Mouse (Mus musculus): ENCODE measurements at regions not wholly inside any gene's neighbourhood (a gene's known extent, or its start where the extent isn't known, plus 50 kb on each side); places are given as distances from the start of the nearest gene placed in this dataset.

DNA sequence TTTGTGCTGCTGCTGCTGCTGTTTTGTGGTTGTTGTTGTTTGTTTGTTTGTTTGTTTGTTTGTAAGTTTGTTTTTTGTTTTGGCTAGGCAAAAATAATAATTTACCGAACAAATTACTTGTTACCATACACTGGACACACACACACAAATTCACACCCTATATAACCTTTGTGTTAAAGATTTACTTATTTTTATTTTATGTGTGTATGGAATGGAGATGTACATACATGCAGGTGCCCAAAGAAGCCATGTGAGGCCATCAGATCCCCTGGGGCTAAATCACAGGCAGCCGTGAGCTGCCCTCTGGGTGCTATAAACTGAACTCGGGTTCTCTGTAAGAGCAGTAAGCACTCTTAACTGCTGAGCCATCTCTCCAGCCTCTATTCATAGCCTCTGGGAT is 56.0 kb downstream of the Pttg1 start:
- no peak for DNase-seq

GRCm38 (mm10) chr11:43368346-43368745 is 57.7 kb downstream of the Pttg1 start:
- DNase-seq: no peak

GRCm38 (mm10) chr11:43361858-43362257 is 64.2 kb downstream of the Pttg1 start:
- no peak for DNase-seq

- DNase-seq: peak; percentile 36 to 62
Observed at GRCm38 (mm10) chr11:43358390-43359291, 67.4 kb downstream of the Pttg1 start.

- no peak for DNase-seq
Observed at GRCm38 (mm10) chr11:43353602-43354001, 72.4 kb downstream of the Pttg1 start.

DNA sequence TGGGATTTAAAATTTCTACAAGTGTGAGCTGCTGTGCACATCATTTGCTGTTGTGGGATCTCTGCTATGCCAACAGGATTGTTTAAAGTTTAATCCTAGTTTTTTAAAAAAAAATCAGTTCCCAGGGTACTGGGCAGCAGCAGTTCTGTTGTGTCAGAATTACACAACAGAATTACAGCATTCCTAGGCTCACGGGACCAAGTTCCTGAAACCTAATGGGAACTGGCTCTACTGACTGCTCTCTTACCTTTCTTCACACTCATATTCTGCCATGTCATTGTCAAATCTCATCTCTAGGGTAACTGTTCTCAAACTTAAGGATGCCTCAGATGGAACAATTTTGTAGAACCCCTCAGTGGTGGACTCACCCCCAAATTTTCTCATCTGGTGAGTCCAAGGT is 73.0 kb downstream of the Pttg1 start:
- no peak for DNase-seq

DNA sequence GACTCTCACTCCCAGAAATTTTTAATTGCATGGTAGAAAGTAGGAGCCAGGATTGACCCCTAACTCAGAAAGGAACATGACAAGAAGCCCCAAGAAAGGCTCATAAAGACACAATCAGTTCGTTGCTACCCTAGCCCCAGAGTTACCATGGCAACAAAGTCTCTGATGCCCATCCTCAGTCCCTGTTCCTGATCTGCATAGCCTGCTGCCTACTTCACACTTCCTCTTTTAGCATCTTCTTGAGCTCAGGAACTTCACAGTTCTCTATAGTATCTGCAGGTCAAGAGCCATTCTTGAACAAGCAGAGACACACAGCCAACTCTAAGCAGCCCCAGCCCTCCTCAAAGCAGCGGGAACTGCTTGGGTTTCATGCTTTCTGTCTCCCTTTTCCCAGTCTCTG is 74.2 kb downstream of the Pttg1 start:
- DNase-seq: no peak

GRCm38 (mm10) chr11:43351348-43351747 is 74.7 kb downstream of the Pttg1 start:
- DNase-seq: no peak

DNA sequence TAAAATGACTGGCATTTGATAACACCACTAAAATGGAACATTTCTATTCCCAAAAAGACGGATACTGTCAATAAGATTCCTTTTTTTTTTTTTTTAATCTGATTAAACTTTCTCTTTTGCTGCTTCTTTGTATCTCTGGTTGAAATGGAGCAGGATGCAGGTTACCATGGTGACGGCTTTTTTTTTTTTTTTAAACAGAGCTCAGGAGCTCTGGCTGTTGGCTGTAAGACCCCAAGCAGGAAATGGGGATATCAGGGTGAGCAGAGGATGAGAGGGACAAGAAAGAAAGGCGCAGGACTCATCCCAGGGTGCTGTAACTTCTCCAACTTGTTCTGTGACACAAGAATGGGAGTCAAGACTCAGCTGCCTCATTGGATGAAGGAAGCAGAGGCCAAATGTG is 75.8 kb downstream of the Pttg1 start:
- DNase-seq: no peak

- peak; percentile 31 to 50 for DNase-seq
Observed at GRCm38 (mm10) chr11:43349564-43349963, 76.5 kb downstream of the Pttg1 start.

DNA sequence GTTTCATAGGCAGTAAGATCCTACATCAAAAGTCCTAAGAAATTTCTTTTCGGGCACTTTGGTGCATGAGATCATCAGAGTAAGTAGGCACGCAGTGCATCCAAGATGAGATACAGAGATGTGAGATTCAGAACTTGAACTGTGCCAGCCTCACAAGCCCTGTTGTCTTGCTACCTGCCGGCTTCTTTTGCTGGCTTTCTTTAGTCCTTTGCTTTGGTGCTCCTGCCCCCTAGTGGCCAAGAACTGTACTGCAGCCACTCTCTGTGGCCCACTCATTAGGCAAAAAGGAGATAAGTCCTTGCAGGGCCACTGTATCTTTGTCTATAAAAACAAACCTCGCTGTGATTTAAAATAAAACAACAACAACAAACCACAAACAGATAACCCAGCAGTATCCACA is 77.5 kb downstream of the Pttg1 start:
- DNase-seq: peak; percentile 74 to 85

- no peak for DNase-seq
Observed at GRCm38 (mm10) chr11:43346489-43346888, 79.6 kb downstream of the Pttg1 start.

- peak; percentile 62 to 78 for DNase-seq
Observed at GRCm38 (mm10) chr11:43344767-43345561, 81.1 kb downstream of the Pttg1 start.

DNA sequence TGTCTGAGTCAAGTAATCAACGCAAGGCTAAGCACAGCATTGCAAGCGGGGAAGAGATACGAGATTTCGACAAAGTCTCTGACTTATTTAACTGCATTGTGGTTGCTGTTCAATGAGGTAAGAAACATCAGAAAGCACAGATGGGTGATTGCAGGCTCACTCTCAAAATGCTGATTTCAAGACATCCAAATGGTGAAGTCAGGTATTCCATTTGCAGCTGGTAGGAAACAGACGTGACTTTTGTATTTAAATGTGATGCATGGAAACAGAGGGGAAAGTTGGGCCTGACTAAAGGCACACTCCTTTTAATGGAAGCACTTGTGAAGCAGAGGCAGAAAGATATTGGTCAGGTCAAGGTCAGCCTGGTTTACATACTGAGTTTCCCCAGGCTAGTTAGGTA is 82.5 kb downstream of the Pttg1 start:
- no peak for DNase-seq

DNA sequence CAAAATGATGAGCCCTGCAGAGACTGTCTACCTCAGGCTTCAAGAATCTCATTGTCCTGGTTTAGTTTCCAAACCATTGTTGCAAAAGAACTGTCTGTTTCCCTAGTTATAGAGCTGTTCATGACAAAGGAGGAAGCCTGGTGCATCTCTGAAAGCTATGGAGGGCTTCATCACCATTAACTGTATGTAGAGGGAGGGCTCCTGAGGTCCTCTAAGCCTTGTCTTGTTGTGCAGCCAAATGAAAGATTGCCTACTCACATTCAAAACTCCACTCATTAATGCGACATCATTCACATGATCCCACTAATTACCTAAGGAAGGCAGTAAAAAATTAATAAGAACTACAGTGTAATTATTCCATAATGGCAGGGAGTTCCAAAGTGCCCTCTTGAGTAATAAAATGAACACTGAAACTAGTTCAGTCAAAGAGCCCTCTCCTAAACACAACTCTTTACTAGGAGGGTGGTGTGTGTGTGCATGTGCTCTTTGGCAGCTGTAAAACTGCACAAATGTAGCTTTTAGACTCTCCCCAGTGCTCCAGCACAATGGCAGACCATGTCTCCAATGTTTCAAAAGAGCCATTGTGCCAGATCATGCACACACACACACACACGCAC is 87.6 kb downstream of the Pttg1 start:
- no peak for DNase-seq

- no peak for DNase-seq
Observed at GRCm38 (mm10) chr11:43335668-43336265, 90.3 kb downstream of the Pttg1 start.

GRCm38 (mm10) chr11:43333547-43333946 is 92.5 kb downstream of the Pttg1 start:
- DNase-seq: no peak

DNA sequence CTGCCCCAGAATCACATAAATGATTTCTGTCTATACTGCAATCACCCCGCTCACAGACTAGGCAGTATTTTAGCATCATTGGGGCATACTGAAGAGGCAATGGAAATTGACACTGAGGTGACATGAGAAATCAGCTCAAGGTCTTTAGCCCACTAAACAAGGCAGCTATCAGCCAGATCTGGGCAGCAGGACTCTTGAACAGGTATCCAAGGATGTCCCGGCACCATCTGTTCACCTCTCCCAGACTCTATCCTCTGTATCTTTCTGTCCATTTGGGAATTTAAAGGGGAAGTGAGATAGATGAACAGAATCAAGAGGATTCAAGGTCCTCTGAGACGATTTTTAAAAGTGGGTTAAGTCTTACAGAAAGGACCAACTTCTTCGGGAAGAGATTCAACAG is 112.1 kb downstream of the Pttg1 start:
- DNase-seq: no peak
